ENCODE assay signal across 9 mouse cellular contexts in genomic region chr6:82917076-82917777, GRCm38 (mm10). TPM values are rescaled to one million over a fixed set of nuclear protein-coding genes. Genes with fewer than 3 reads are reported as not detected.
DNase-seq lines count a peak whose midpoint lies in the region; TF ChIP-seq lines count a peak whose summit lies in the region.
"Had no signal": no experiment of that assay in that cellular context is flagged by ENCODE, and none has a peak within 500 bp of the region (broad histone marks: within the 10 kb centered on the region; RNA-seq: fewer than 3 reads in every experiment).

No protein-coding gene starts in this region.

- no peak overlapping the region for H3K4me3 ChIP-seq in thymus, adult 2 months (ENCODE audit: control insufficient read depth, insufficient read depth, low read length)
- H3K4me3 ChIP-seq: heart, embryonic 13.5 days had no signal

- TF ChIP-seq CTCF in thymus, adult 2 months (IDR thresholded peaks at IDR 0.05; ENCODE audit: borderline replicate concordance, control insufficient read depth, extremely low read depth, insufficient read depth, low read length, poor library complexity), result no peak

- DNase-seq in gastrocnemius, postnatal 10 days, result peak; percentile 24
- no peak for DNase-seq in gastrocnemius, adult 8-10 months (ENCODE audit: low spot score in 2 of 2)
- DNase-seq in cerebellum, postnatal 25 days, result peak; percentile 92 to 93
- DNase-seq in layer of hippocampus, postnatal 10 days (ENCODE audit: low spot score in 2 of 2), result peak; percentile 64 to 72
- peak; percentile 75 for DNase-seq in right cerebral cortex, adult 18-20 months
- DNase-seq in embryo, embryonic 10.5 days (ENCODE audit: low spot score), result no peak
- DNase-seq in adrenal gland, adult 8-10 months, result no peak
- no peak for DNase-seq in thymus, adult 2 months

- WGBS in thymus, adult 2 months, result 90% methylated on average over 26 of the region's 26 CpGs

- TF ChIP-seq POLR2A in thymus, adult 2 months (IDR thresholded peaks at IDR 0.05; ENCODE audit: control insufficient read depth, extremely low read depth, insufficient read depth, low read length, poor library complexity), result no peak

- peaks cover 45% of the 10 kb centered on the region for H3K4me1 ChIP-seq in thymus, adult 2 months (replicated peaks; ENCODE audit: control insufficient read depth, insufficient read depth, low read length)
- H3K4me1 ChIP-seq: heart, embryonic 13.5 days had no signal

- H3K27me3 ChIP-seq in thymus, adult 2 months (ENCODE audit: control insufficient read depth, insufficient read depth, low read length), result no peaks in the 10 kb centered on the region

- no peak overlapping the region for H3K27ac ChIP-seq in thymus, adult 2 months (ENCODE audit: control insufficient read depth, insufficient read depth, low read length)
- H3K27ac ChIP-seq: heart, embryonic 13.5 days had no signal

- no peaks in the 10 kb centered on the region for H3K36me3 ChIP-seq in thymus, adult 2 months (ENCODE audit: control insufficient read depth, insufficient read depth, low read length)
- H3K36me3 ChIP-seq: heart, embryonic 13.5 days had no signal

RNA-seq across cellular contexts. Expression of gene Sema4f, which starts 22.3 kb away (rescaled TPM):
- under 1 TPM; 0.47 to 0.49 TPM for total RNA-seq in gastrocnemius, postnatal 10 days (2021)
- total RNA-seq in gastrocnemius, adult 8-10 months (2022), result under 1 TPM in 1 of 4 experiments, not detected in 3; 0.61 TPM
- total RNA-seq in layer of hippocampus, postnatal 10 days (2021), result 10 to 100 TPM; 43.2 to 47.0 TPM
- total RNA-seq in adrenal gland, adult 8-10 months (2022), result 1 to 10 TPM in 3 of 4 experiments, under 1 TPM in 1; 0.96 to 2.5 (median 1.4) TPM
- 3.0 and 3.3 TPM in 2 replicates for polyA plus RNA-seq in thymus, adult 2 months (2012; rRNA removed)

RNA-seq across cellular contexts. Expression of gene M1ap, which starts 29.5 kb away (rescaled TPM):
- total RNA-seq in gastrocnemius, postnatal 10 days (2021), result under 1 TPM in 1 of 2 experiments, not detected in 1; 0.49 TPM
- total RNA-seq in gastrocnemius, adult 8-10 months (2022), result not detected
- total RNA-seq in layer of hippocampus, postnatal 10 days (2021), result not detected
- total RNA-seq in adrenal gland, adult 8-10 months (2022), result not detected
- polyA plus RNA-seq in thymus, adult 2 months (2012; rRNA removed), result 0.58 and 1.3 TPM in 2 replicates

Comparison
In these comparisons a context has a peak if more than half of its experiments do, and no peak if none do; other contexts are left out.
1. DNase-seq: peak in gastrocnemius, postnatal 10 days (single experiment), cerebellum, postnatal 25 days (2 of 2), layer of hippocampus, postnatal 10 days (2 of 2) and right cerebral cortex, adult 18-20 months (single experiment); none in gastrocnemius, adult 8-10 months (0 of 2), embryo, embryonic 10.5 days (single experiment), adrenal gland, adult 8-10 months (single experiment) and thymus, adult 2 months (single experiment).
2. RNA of gene Sema4f, which starts 22.3 kb away (total RNA-seq): 43.2 to 47.0 TPM in layer of hippocampus, postnatal 10 days; 0.96 to 2.5 TPM in adrenal gland, adult 8-10 months, 0.47 to 0.49 TPM in gastrocnemius, postnatal 10 days and 0.61 TPM in gastrocnemius, adult 8-10 months; every median in the first group is over 10 times any median in the second.